Mouse (Mus musculus): ENCODE data around the gene Mpig6b. TPM values are rescaled to one million over a fixed set of nuclear protein-coding genes. Genes with fewer than 3 reads are reported as not detected.

Mpig6b gene
- polyA plus RNA-seq, 1 experiment from 2014 or later, result not detected

Other genes starting within 250 kb of the Mpig6b start
- gene Stk19, start 229.2 kb downstream of the Mpig6b start, polyA plus RNA-seq (2017; shearing (Covaris generic)), result 38.5 TPM
- 73.8 TPM for gene Dxo, start 229.2 kb downstream of the Mpig6b start, polyA plus RNA-seq (2017; shearing (Covaris generic))
- 150 TPM for gene Skiv2l, start 216.0 kb downstream of the Mpig6b start, polyA plus RNA-seq (2017; shearing (Covaris generic))
- gene Nelfe, start 215.8 kb downstream of the Mpig6b start, polyA plus RNA-seq (2017; shearing (Covaris generic)), result 41.3 TPM
- 1.3 TPM for gene Cfb, start 203.7 kb downstream of the Mpig6b start, polyA plus RNA-seq (2017; shearing (Covaris generic))
- gene Zbtb12, start 186.7 kb downstream of the Mpig6b start, polyA plus RNA-seq (2017; shearing (Covaris generic)), result 0.64 TPM
- not detected for gene Gm20547, start 184.1 kb downstream of the Mpig6b start, polyA plus RNA-seq (2017; shearing (Covaris generic))
- gene C2, start 167.9 kb downstream of the Mpig6b start, polyA plus RNA-seq (2017; shearing (Covaris generic)), result 2.3 TPM
- 38.7 TPM for gene Ehmt2, start 167.7 kb downstream of the Mpig6b start, polyA plus RNA-seq (2017; shearing (Covaris generic))
- gene Slc44a4, start 151.7 kb downstream of the Mpig6b start, polyA plus RNA-seq (2017; shearing (Covaris generic)), result not detected
- 85.9 TPM for gene Neu1, start 134.9 kb downstream of the Mpig6b start, polyA plus RNA-seq (2017; shearing (Covaris generic))
- 54.2 TPM for gene Hspa1b, start 106.9 kb downstream of the Mpig6b start, polyA plus RNA-seq (2017; shearing (Covaris generic))
- gene Gm20481, start 96.3 kb downstream of the Mpig6b start, polyA plus RNA-seq (2017; shearing (Covaris generic)), result 2.7 TPM
- gene Hspa1a, start 94.0 kb downstream of the Mpig6b start, polyA plus RNA-seq (2017; shearing (Covaris generic)), result 13.2 TPM
- gene Hspa1l, start 93.5 kb downstream of the Mpig6b start, polyA plus RNA-seq (2017; shearing (Covaris generic)), result 0.17 TPM
- gene Lsm2, start 84.3 kb downstream of the Mpig6b start, polyA plus RNA-seq (2017; shearing (Covaris generic)), result 55.0 TPM
- gene Vars, start 65.2 kb downstream of the Mpig6b start, polyA plus RNA-seq (2017; shearing (Covaris generic)), result 187 TPM
- gene Vwa7, start 49.6 kb downstream of the Mpig6b start, polyA plus RNA-seq (2017; shearing (Covaris generic)), result 0.33 TPM
- 0.82 TPM for gene Sapcd1, start 38.2 kb downstream of the Mpig6b start, polyA plus RNA-seq (2017; shearing (Covaris generic))
- gene Msh5, start 19.4 kb downstream of the Mpig6b start, polyA plus RNA-seq (2017; shearing (Covaris generic)), result 1.5 TPM
- gene Clic1, start 16.2 kb downstream of the Mpig6b start, polyA plus RNA-seq (2017; shearing (Covaris generic)), result 661 TPM
- 2.2 TPM for gene Ddah2, start 7.1 kb downstream of the Mpig6b start, polyA plus RNA-seq (2017; shearing (Covaris generic))
- not detected for gene Ly6g6c, start 796 bp downstream of the Mpig6b start, polyA plus RNA-seq (2017; shearing (Covaris generic))
- gene Ly6g6e, start 10.7 kb upstream of the Mpig6b start, polyA plus RNA-seq (2017; shearing (Covaris generic)), result not detected
- not detected for gene Ly6g6d, start 11.9 kb upstream of the Mpig6b start, polyA plus RNA-seq (2017; shearing (Covaris generic))
- gene Ly6g6f, start 19.4 kb upstream of the Mpig6b start, polyA plus RNA-seq (2017; shearing (Covaris generic)), result not detected
- gene Abhd16a, start 23.1 kb upstream of the Mpig6b start, polyA plus RNA-seq (2017; shearing (Covaris generic)), result 65.7 TPM
- not detected for gene Ly6g5c, start 42.1 kb upstream of the Mpig6b start, polyA plus RNA-seq (2017; shearing (Covaris generic))
- gene Ly6g5b, start 49.2 kb upstream of the Mpig6b start, polyA plus RNA-seq (2017; shearing (Covaris generic)), result 3.8 TPM
- gene Gpank1, start 55.3 kb upstream of the Mpig6b start, polyA plus RNA-seq (2017; shearing (Covaris generic)), result 58.5 TPM
- gene Csnk2b, start 55.9 kb upstream of the Mpig6b start, polyA plus RNA-seq (2017; shearing (Covaris generic)), result 341 TPM
- 5.3 TPM for gene D17H6S53E, start 60.2 kb upstream of the Mpig6b start, polyA plus RNA-seq (2017; shearing (Covaris generic))
- gene Apom, start 65.9 kb upstream of the Mpig6b start, polyA plus RNA-seq (2017; shearing (Covaris generic)), result not detected
- 48.8 TPM for gene Bag6, start 69.0 kb upstream of the Mpig6b start, polyA plus RNA-seq (2017; shearing (Covaris generic))
- gene Prrc2a, start 98.7 kb upstream of the Mpig6b start, polyA plus RNA-seq (2017; shearing (Covaris generic)), result 28.9 TPM
- 4.8 TPM for gene Aif1, start 109.9 kb upstream of the Mpig6b start, polyA plus RNA-seq (2017; shearing (Covaris generic))
- gene Lst1, start 122.3 kb upstream of the Mpig6b start, polyA plus RNA-seq (2017; shearing (Covaris generic)), result 9.6 TPM
- gene Ltb, start 128.3 kb upstream of the Mpig6b start, polyA plus RNA-seq (2017; shearing (Covaris generic)), result 1,484 TPM
- gene Tnf, start 135.8 kb upstream of the Mpig6b start, polyA plus RNA-seq (2017; shearing (Covaris generic)), result 56.7 TPM
- 152 TPM for gene Lta, start 139.2 kb upstream of the Mpig6b start, polyA plus RNA-seq (2017; shearing (Covaris generic))
- 1.6 TPM for gene Gm16181, start 154.7 kb upstream of the Mpig6b start, polyA plus RNA-seq (2017; shearing (Covaris generic))
- gene Atp6v1g2, start 167.5 kb upstream of the Mpig6b start, polyA plus RNA-seq (2017; shearing (Covaris generic)), result 6.4 TPM
- gene Nfkbil1, start 169.6 kb upstream of the Mpig6b start, polyA plus RNA-seq (2017; shearing (Covaris generic)), result 16.8 TPM
- 296 TPM for gene Ddx39b, start 175.6 kb upstream of the Mpig6b start, polyA plus RNA-seq (2017; shearing (Covaris generic))
- gene H2-D1, start 196.5 kb upstream of the Mpig6b start, polyA plus RNA-seq (2017; shearing (Covaris generic)), result 6,634 TPM

Measured in activated CD4-positive, CD25-positive, alpha-beta regulatory T cell, adult 9 weeks (primary cell).